Mouse (Mus musculus) stomach, embryonic 15.5 days (tissue): Measurements from ENCODE around the gene Tnnc1. TPM values are rescaled to one million over a fixed set of nuclear protein-coding genes. Genes with fewer than 3 reads are reported as not detected.
A peak's percentile ranks its signal among the peaks of the same experiment; 100 is the strongest.

Source experiments
- ATAC-seq: fragments of 200-750 bp; cut with Nextera tagmentation; 2 replicates; pipeline ENCODE4 v1.8.0; 2017; ENCODE audit warnings: low read depth, moderate number of reproducible peaks, moderate TSS enrichment; ENCODE audit not compliant: insufficient read depth, low FRiP score
- H3K27ac ChIP-seq: fragments of 300-500 bp; sonication (generic); 2 replicates; pipeline ENCODE4 v1.5.1; 2015; ENCODE audit warnings: mild to moderate bottlenecking, inconsistent platforms
- H3K27me3 ChIP-seq: fragments of 300-500 bp; sonication (generic); replicated peaks from 2 replicates; pipeline ENCODE4 v1.6.1; 2015; ENCODE audit warnings: inconsistent platforms
- H3K36me3 ChIP-seq: fragments of 300-500 bp; sonication (generic); 2 replicates; pipeline ENCODE4 v1.6.1; 2015; ENCODE audit warnings: inconsistent platforms
- H3K4me1 ChIP-seq: fragments of 300-500 bp; sonication (generic); 2 replicates; pipeline ENCODE4 v1.6.1; 2015; ENCODE audit warnings: inconsistent platforms
- H3K4me2 ChIP-seq: fragments of 300-500 bp; sonication (generic); 2 replicates; pipeline ENCODE4 v1.6.1; 2015; ENCODE audit warnings: mild to moderate bottlenecking, inconsistent platforms
- H3K4me3 ChIP-seq: fragments of 300-500 bp; sonication (generic); replicated peaks from 2 replicates; pipeline ENCODE4 v1.5.1; 2015; ENCODE audit warnings: inconsistent platforms
- H3K9ac ChIP-seq: fragments of 300-500 bp; sonication (generic); 2 replicates; pipeline ENCODE4 v1.6.1; 2015; ENCODE audit warnings: inconsistent platforms
- H3K9me3 ChIP-seq: fragments of 300-500 bp; sonication (generic); 2 replicates; pipeline ENCODE4 v1.6.1; 2016; ENCODE audit warnings: inconsistent platforms
- WGBS: fragments of 180-500 bp; shearing (Covaris S2); methylation state at CpG from one replicate; pipeline ENCODE4 v1.1.7; 2015; 5-methylcytosine and 5-hydroxymethylcytosine counted together
- polyA plus RNA-seq: library from polyadenylated mRNA; unstranded; fragments of >200 nt; fragmentation: Nextera tagmentation; extraction: Ambion mirVana; gene quantifications from 2 replicates; pipeline ENCODE4 v1.2.1, GENCODE M21; 2015

The Tnnc1 gene
- polyA plus RNA-seq, 1 experiment from 2014 or later, result 7.1 TPM

- Histone ChIP-seq H3K9me3 (no peaks in the 10 kb centered on the region), H3K36me3 (peaks cover 96% of the 10 kb centered on the region), H3K9ac (no peak overlapping the region), H3K27ac (no peak overlapping the region), H3K27me3 (no peaks in the 10 kb centered on the region), H3K4me1 (no peaks in the 10 kb centered on the region), H3K4me2 (no peak overlapping the region), H3K4me3 (no peak overlapping the region)
- ATAC-seq, result no peak
- 75% methylated on average over 4 of the region's 4 CpGs for WGBS
Measured at GRCm38 (mm10) chr14:31186656-31187055, 21.5 kb upstream of the Tnnc1 start.

- no peak overlapping the region for H3K4me2 ChIP-seq
- no peak for ATAC-seq
- no peak overlapping the region for H3K9ac ChIP-seq
- H3K4me1 ChIP-seq, result no peaks in the 10 kb centered on the region
- H3K9me3 ChIP-seq, result no peaks in the 10 kb centered on the region
- peak overlapping the region; percentile 33; the same call in 1 of the 2 replicates for H3K27ac ChIP-seq
- H3K36me3 ChIP-seq, result peaks cover 84% of the 10 kb centered on the region
- WGBS, result 66% methylated on average over 6 of the region's 6 CpGs
- no peak overlapping the region for H3K4me3 ChIP-seq
- no peaks in the 10 kb centered on the region for H3K27me3 ChIP-seq
Measured at GRCm38 (mm10) chr14:31188771-31189181, 19.3 kb upstream of the Tnnc1 start.

GRCm38 (mm10) chr14:31189348-31189747 lies 18.8 kb upstream of the Tnnc1 start:
- Histone ChIP-seq H3K4me1 (no peaks in the 10 kb centered on the region), H3K27ac (peak overlapping the region; percentile 33; the same call in 1 of the 2 replicates), H3K36me3 (peaks cover 79% of the 10 kb centered on the region), H3K4me2 (no peak overlapping the region), H3K9me3 (no peaks in the 10 kb centered on the region), H3K27me3 (no peaks in the 10 kb centered on the region), H3K4me3 (no peak overlapping the region), H3K9ac (no peak overlapping the region)
- 80% methylated on average over 3 of the region's 3 CpGs for WGBS
- ATAC-seq, result no peak

- whole genome bisulfite sequencing, result 61% methylated on average over 2 of the region's 2 CpGs
- no peak for ATAC-seq
Measured at GRCm38 (mm10) chr14:31191936-31192335, 16.2 kb upstream of the Tnnc1 start.

GRCm38 (mm10) chr14:31193791-31194190 lies 14.3 kb upstream of the Tnnc1 start:
- Histone ChIP-seq H3K4me2 (no peak overlapping the region), H3K4me3 (no peak overlapping the region), H3K9ac (no peak overlapping the region), H3K27ac (no peak overlapping the region), H3K4me1 (0 out of 2 replicates have a peak, but pooled peaks cover 4% of the 10 kb centered on the region), H3K36me3 (peaks cover 46% of the 10 kb centered on the region), H3K27me3 (no peaks in the 10 kb centered on the region), H3K9me3 (no peaks in the 10 kb centered on the region)
- ATAC-seq, result no peak
- 74% methylated on average over 7 of the region's 7 CpGs for WGBS

More at GRCm38 (mm10) chr14:31191936-31192335, 16.2 kb upstream of the Tnnc1 start:
- no peaks in the 10 kb centered on the region for H3K27me3 ChIP-seq
- H3K4me3 ChIP-seq, result no peak overlapping the region
- no peak overlapping the region for H3K27ac ChIP-seq
- peaks cover 63% of the 10 kb centered on the region for H3K36me3 ChIP-seq
- H3K4me1 ChIP-seq, result 0 out of 2 replicates have a peak, but pooled peaks cover 4% of the 10 kb centered on the region
- no peak overlapping the region for H3K4me2 ChIP-seq
- no peak overlapping the region for H3K9ac ChIP-seq
- H3K9me3 ChIP-seq, result no peaks in the 10 kb centered on the region

GRCm38 (mm10) chr14:31194441-31194840 lies 13.7 kb upstream of the Tnnc1 start:
- 0 out of 2 replicates have a peak, but pooled peaks cover 4% of the 10 kb centered on the region for H3K4me1 ChIP-seq
- no peaks in the 10 kb centered on the region for H3K9me3 ChIP-seq
- H3K36me3 ChIP-seq, result peaks cover 40% of the 10 kb centered on the region
- no peak overlapping the region for H3K4me3 ChIP-seq
- no peak for ATAC-seq
- WGBS, result 84% methylated on average over 2 of the region's 2 CpGs
- H3K27ac ChIP-seq, result no peak overlapping the region
- H3K9ac ChIP-seq, result no peak overlapping the region
- no peaks in the 10 kb centered on the region for H3K27me3 ChIP-seq
- no peak overlapping the region for H3K4me2 ChIP-seq

GRCm38 (mm10) chr14:31194891-31195513 lies 13.1 kb upstream of the Tnnc1 start:
- Histone ChIP-seq H3K4me1 (0 out of 2 replicates have a peak, but pooled peaks cover 4% of the 10 kb centered on the region), H3K4me3 (no peak overlapping the region), H3K27me3 (no peaks in the 10 kb centered on the region), H3K9ac (no peak overlapping the region), H3K9me3 (no peaks in the 10 kb centered on the region), H3K36me3 (peaks cover 34% of the 10 kb centered on the region), H3K4me2 (no peak overlapping the region), H3K27ac (no peak overlapping the region)
- WGBS, result 68% methylated on average over 14 of the region's 14 CpGs
- ATAC-seq, result no peak

- no peak for ATAC-seq
- 91% methylated on average over 4 of the region's 4 CpGs for WGBS
- Histone ChIP-seq H3K4me3 (no peak overlapping the region), H3K27me3 (no peaks in the 10 kb centered on the region), H3K4me2 (no peak overlapping the region), H3K9me3 (no peaks in the 10 kb centered on the region), H3K27ac (no peak overlapping the region), H3K4me1 (0 out of 2 replicates have a peak, but pooled peaks cover 4% of the 10 kb centered on the region), H3K36me3 (peaks cover 29% of the 10 kb centered on the region), H3K9ac (no peak overlapping the region)
Measured at GRCm38 (mm10) chr14:31195521-31195920, 12.6 kb upstream of the Tnnc1 start.

- H3K4me1 ChIP-seq, result 0 out of 2 replicates have a peak, but pooled peaks cover 4% of the 10 kb centered on the region
- H3K27ac ChIP-seq, result no peak overlapping the region
- no peaks in the 10 kb centered on the region for H3K9me3 ChIP-seq
- no peak overlapping the region for H3K4me2 ChIP-seq
- no peak overlapping the region for H3K9ac ChIP-seq
- ATAC-seq, result no peak
- H3K36me3 ChIP-seq, result peaks cover 25% of the 10 kb centered on the region
- no peak overlapping the region for H3K4me3 ChIP-seq
- H3K27me3 ChIP-seq, result no peaks in the 10 kb centered on the region
Measured at GRCm38 (mm10) chr14:31195968-31196367, 12.1 kb upstream of the Tnnc1 start.

GRCm38 (mm10) chr14:31197547-31198516 lies 10.3 kb upstream of the Tnnc1 start:
- Histone ChIP-seq H3K27me3 (no peaks in the 10 kb centered on the region), H3K4me3 (no peak overlapping the region), H3K9me3 (no peaks in the 10 kb centered on the region), H3K4me1 (0 out of 2 replicates have a peak, but pooled peaks cover 4% of the 10 kb centered on the region), H3K36me3 (peaks cover 26% of the 10 kb centered on the region), H3K27ac (0 out of 2 replicates have a peak overlapping the region, but pooled peaks have one; percentile 14), H3K9ac (no peak overlapping the region), H3K4me2 (no peak overlapping the region)
- no peak for ATAC-seq
- 69% methylated on average over 16 of the region's 16 CpGs for WGBS

GRCm38 (mm10) chr14:31199599-31199998 lies 8.5 kb upstream of the Tnnc1 start:
- Histone ChIP-seq H3K4me1 (peaks cover 10% of the 10 kb centered on the region), H3K4me3 (no peak overlapping the region), H3K36me3 (peaks cover 39% of the 10 kb centered on the region), H3K9ac (no peak overlapping the region), H3K27me3 (no peaks in the 10 kb centered on the region), H3K4me2 (no peak overlapping the region), H3K27ac (no peak overlapping the region), H3K9me3 (no peaks in the 10 kb centered on the region)
- no peak for ATAC-seq
- WGBS, result 89% methylated on average over 7 of the region's 7 CpGs

- no peak overlapping the region for H3K27ac ChIP-seq
- H3K36me3 ChIP-seq, result peaks cover 36% of the 10 kb centered on the region
- H3K9me3 ChIP-seq, result no peaks in the 10 kb centered on the region
- H3K27me3 ChIP-seq, result no peaks in the 10 kb centered on the region
- no peak overlapping the region for H3K4me2 ChIP-seq
- H3K4me3 ChIP-seq, result no peak overlapping the region
- peaks cover 12% of the 10 kb centered on the region for H3K4me1 ChIP-seq
- ATAC-seq, result 0 out of 2 replicates have a peak, but pooled peaks have one; percentile 23
- 67% methylated on average over 3 of the region's 3 CpGs for WGBS
- H3K9ac ChIP-seq, result no peak overlapping the region
Measured at GRCm38 (mm10) chr14:31200038-31200437, 8.1 kb upstream of the Tnnc1 start.
